Mouse (Mus musculus) B cell, adult 2 months (primary cell): ENCODE measurements around the gene Gopc.
"Not testable (repeated sequence)": the region's sequence is repeated elsewhere in the genome, so short reads cannot be mapped to it uniquely, and the experiment has no call there.

ENCODE experiments used
- DNase-seq, 2 experiments: peaks; one replicate each; pipeline ENCODE4 v3.0.0; 2022

The Gopc gene

DNA sequence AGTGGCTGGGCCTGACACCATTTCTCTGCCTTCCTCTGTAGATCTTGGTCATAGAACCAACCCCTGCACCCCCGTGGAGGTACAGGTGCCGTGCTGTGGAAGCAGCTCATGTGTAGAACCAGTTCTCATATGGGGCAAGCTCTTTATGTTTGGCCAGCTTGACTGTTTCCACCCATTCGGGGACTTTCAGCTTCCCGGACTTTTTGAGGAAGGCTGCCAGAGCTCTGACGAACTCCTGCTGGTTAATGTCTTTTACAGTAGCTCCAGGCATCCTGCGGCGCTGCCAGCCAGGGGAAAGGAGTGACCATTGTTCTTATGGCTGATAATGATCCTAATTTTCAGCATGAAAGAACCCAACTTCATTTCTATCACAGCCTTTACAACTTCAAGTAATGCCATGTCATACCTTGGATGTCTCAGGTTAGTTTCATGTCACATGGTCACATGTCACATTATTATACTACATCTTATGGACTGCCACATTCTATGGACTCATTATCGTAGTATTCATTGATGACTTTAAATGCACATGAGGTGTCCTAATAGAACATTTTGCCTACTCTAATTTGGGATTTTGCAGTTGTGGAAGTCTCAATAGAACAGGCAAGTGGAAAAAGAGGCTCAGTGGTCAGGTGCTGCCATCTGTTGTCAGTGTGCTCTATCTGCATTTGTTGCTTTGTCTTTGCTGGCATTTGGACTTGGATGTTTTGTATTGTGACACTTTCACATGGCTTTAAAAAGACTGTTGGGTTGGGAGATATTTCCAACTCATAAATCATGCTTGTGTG is 3.1 kb upstream of the Gopc start:
- DNase-seq, result peak; percentile 66 to 68

DNA sequence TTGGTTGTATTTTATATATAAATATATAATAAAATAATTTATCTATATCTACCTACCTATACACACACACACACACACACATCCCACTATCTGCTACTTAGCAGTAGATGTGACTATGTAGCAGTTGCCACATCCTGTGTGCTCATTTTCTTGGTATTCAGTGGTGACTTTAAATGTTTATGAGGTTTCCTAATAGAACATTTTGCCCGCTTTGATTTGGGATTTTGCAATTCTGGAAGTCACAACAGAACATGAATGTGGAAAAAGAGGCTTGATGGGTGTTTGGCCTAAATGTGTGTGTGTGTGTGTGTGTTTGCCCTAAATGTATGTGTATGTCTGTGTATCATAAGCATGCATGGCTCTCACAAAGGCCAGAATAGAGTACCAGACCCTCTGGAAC is 1.6 kb upstream of the Gopc start:
- DNase-seq, result no peak

DNA sequence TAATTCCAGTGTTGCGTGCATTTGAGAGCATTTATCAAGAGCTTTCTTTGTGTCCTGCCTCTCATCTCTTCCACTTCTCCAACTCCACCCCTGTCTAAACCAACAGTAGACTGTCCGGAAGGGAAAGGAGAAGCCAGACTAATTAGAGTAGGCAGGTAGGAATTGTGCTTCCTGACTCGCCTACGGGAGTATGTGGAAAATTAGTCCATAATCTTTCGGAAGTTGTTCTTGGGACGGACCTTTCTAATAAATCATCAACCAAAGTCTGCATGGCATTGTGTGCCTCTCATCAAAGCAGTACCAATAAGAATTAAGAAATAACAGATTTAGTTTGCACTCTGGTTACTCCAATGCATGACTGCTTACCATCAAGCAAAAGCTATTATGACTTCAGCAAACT is 1.1 kb upstream of the Gopc start:
- DNase-seq, result no peak

DNA sequence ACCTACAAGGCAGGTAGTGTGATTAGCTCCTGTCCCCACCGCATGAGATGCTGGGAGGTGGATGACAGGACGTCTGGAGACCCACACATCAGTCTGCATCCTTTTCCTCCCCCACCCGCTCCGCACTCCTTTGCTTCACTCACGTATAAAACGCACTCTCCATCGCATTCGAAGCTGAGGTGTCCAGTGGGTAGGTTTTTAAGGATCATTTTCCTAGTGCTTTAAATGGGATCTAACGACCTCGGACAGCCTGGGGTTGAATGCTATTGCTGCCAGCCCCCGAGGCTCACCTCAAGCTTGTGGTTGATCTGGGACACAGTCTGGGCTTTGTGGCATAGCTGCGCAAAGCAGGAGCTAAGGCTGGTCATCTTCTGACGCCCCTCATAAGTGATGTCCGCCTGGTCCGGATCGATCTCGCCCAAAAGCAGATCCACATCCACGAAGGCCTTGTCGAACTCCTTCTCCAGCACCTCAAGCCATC is 563 bp downstream of the Gopc start:
- DNase-seq, result peak in 1 of 2 experiments; percentile 30

DNA sequence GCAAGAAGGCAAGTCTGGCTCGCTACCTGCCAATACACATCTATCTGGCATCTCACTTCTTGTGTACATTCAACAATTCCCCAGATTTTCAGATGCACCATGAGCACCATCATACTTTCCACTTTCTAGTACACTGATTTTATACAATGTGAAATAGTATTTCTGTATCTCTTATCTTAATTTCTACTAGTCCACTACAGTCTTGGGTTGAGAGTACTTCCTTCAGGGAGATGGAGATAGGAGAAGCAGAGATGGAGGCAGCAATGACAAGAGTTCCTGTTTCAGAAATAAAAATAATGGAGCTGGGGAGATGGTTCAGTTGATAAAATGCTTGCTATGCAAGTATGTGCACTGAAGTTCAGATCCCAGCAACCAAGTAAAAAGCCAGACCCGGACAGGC is 4.1 kb downstream of the Gopc start:
- no peak for DNase-seq

DNA sequence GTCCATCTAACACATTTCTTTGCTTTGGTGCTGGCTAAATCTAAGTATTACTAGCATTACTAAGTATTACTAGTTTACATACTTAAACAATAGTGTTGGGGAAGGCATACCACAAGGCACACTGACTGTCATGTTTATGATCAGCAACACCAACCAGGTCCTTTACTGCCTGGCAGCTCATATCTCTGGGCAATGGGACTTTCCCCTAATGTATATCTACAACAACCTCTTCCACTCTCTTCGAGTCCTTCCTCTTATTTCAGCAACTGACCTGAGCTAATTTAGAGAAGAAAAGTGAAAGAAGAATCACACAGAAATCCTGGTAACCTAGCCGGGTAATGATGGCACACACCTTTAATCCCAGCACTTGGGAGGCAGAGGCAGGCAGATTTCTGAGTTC is 5.5 kb downstream of the Gopc start:
- DNase-seq, result peak; percentile 33 to 35

DNA sequence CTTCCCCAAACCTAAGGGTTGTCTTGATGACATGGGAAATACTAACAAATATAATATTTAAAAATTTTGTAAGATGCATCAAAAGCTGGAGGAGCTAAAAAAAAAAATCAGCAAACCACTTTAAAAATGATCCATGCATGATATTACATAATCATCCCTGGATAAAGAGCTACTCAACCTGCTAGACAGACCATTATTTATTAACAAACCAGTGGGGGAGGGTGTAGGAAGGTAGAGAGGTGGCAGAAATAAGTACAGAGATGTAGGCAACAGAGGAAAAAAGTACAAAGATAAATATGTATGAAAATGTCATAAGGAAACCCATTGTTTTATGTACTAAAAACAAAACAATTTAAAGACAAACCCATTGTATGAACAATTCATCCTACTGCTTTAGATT is 7.3 kb downstream of the Gopc start:
- no peak for DNase-seq

DNA sequence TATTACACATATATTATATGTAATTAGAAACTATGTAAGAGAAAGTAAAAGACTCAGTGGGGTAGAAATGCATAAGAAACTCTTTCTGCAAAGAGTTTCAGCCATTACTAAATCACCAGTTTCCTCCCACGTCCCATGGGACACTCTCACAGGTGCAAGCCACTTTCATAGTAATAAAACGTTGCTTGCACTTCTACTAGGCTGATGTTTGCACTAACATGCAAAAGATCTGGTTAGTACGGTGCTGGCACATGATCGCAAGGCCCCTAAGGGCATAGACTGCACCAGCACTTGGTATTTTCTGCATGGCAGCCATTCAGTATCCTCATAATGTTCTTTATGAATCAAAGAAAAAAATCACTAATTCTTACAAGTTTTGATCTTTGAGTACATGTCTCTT is 8.1 kb downstream of the Gopc start:
- DNase-seq, result peak; percentile 74 to 82

DNA sequence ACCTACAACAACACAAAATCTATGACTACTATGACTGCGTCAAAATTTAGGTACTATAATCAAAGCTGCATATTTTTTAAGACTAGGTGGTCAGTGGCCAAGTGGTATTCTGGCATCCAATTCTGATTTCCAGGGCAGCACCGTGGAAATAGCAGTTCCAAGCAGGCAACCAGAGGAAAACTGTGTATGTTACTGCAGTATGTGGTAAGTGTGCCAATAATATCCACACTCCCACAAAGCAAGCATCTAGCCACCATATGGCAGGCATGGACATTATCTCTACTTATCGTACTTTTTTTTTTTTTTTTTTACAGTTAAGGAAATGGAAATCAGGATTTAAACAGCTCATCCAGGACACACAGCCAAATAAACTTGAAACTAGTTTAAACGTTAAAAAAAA is 13.5 kb downstream of the Gopc start:
- no peak for DNase-seq

DNA sequence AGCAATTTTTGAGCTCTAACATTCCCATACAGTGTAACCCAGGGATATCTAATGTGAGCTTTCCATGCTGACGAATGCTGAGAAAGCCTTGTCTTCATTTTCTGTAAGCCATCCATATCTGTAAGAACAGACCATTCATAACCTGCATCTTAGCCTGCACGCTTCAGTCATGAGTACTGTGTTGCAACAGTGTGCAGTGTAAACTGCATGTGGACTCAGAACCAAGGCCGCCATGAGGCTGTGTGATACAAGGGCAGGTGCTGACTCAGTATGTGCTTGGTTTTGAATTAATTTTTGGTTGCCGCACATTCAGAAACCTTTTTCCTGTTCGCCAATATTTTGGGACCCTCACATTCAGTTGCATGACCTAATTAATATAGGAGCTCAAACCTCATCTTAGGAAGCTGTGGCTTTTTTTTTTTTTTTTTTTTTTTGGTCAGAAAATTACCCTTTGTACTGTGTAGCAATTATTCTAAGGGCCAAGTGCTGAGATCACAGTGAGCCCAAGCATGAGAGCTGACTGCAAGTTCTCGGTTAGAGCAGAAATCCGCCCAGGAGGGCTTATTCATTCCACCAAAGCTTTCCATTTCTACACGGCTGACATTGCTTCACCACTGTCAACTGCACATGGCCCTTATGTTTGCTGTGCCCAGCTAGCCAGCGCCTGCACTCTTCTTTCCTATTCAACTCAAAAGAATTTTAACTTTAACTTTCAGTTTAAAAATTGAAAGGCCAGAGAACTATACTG is 20.9 kb downstream of the Gopc start:
- DNase-seq, result no peak

DNA sequence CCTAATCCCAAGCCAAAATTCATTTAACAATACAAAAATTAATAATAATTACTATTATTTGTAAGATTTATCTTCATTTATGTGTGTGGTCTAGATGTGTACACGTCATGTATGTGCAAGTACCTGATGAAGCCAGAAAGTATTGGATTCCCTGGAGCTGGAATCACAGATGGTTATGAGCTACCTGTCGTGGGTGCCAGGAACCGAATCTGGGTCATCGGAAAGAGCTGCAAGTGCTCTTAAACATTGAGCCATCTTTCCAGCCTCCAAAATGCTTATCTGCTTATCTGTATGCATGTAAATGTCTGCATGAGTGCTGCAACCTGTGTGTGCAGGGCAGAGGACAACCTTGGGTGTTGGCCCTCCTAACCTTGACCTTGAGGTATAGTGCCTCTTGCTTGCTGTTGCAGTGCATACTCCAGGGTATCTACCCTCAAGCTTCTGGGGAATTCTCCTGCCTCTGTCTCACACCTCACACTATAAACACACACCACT is 21.6 kb downstream of the Gopc start:
- no peak for DNase-seq

DNA sequence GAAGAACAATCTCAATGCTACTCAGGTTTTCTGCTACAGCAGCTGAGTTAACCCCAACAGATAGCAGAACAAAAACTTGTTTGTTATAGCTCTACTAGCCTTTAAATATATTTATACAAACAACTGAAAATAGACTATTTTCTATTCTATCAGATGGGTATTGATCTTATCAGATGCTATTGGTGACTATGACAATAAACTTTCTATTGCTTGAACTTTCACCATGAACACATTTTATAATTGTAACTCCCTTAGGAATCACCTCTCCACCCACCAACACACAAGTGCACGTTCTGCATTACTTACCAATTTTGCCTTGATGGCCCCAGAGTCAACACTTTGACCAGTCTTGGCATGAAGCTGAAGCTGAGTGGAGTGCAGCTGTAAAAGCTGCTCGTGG is 23.5 kb downstream of the Gopc start, which contains the start of gene Gm26741:
TSS of gene Gm26741 (plus strand) at position 301 of the 400 bp plus-strand sequence.
- DNase-seq, result no peak

DNA sequence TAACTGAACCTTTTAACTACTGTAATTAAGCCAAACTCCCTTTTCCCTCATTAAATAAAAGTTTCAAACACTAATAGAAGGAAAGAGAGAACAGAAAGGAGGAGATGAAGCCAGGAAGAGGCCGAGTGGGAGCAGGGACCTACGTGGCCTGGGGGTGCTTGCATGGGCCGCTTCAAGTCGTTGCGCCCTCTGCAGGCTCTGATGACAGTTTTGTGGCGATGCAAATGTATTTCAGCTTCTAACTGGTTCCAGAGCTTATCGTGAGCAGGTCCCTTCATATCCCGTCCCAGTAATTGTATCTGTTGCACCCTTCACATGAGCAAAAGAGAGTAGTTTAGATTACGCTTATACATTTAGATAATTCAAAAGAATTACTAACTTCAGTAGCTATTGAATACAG is 28.7 kb downstream of the Gopc start:
- DNase-seq, result no peak

DNA sequence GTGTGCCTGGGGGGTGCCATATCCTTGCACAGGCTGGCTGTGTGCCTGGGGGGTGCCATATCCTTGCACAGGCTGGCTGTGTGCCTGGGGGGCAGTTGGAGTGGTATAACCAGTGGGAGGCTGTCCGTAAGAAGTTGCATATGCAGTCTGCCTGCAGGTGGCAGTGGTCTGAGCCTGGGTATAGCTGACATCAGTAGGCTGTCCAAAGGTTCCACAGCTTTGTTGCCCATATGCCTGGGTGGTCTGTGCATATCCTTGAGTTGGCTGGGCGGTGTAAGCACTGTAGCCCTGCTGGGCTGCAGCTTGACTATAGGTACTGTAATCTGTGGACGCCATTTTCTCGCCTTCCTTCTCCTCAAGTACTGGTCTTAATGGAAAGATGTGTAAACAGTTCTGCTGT is 38.6 kb downstream of the Gopc start:
- peak in 1 of 2 experiments; percentile 5 for DNase-seq

DNA sequence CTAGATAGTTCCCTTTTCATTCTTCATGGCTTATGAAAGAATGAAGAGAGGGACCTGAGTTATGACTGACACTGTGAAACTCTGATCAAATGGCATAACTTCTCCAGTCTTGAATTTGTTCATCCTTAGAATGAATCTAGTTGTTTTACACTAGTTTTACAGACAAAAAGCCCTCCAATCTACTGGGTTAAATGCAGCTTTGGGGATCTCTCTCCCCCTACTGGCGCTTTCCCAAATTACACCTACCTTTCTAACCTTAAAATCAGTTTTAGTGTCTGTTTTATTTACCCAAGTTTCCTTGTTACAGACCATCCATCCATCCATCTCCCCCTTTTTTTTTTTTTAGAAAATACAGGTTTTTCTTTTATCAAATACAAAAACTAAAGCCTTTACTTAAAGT is 50.9 kb downstream of the Gopc start:
- peak; percentile 57 to 60 for DNase-seq

DNA sequence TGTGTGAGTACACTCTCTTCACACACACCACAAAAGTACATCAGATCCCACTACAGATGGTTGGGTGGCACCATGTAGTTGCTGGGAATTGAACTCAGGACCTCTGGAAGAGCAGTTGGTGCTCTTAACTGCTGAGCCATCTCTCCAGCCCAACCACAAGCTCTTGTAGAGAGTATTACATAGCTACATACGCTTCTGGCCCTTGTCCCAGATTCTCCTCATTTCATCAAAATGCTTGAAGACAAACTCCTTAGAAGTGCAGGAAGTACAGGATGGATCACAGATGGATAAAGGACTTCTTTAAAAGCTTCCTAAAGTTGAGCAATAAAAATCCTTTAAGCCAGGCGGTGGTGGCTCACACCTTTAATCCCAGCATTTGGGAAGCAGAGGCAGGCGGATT is 60.0 kb downstream of the Gopc start:
- no peak for DNase-seq

DNA sequence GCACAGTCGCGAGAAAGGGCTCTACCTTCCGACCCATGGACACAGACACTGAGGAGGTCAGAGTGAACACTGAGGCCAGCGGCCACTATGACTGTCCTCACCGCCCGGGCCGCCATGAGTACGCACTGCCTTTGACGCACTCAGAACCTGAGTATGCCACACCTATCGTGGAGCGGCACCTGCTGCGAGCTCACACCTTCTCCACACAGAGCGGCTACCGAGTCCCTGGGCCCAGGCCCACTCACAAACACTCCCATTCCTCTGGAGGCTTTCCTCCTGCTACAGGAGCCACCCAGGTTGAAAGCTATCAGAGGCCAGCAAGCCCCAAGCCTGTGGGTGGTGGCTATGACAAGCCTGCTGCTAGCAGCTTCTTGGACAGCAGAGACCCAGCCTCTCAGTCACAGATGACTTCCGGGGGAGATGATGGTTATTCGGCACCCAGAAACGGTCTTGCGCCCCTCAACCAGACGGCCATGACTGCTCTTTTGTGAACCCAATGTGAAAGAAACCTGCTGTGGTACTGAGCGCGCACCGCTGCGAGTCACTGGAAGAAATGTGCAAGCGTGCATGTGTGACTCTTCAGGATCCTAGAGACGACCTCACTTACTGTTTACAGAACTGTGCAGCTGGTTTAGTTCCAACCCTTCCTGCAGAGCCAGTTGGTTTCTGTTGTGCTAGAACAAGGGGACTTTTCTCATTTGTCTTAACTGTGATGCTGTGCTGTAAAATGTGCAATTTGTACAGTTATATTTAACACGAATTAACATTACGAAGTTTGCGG is 62.2 kb downstream of the Gopc start:
- no peak for DNase-seq

DNA sequence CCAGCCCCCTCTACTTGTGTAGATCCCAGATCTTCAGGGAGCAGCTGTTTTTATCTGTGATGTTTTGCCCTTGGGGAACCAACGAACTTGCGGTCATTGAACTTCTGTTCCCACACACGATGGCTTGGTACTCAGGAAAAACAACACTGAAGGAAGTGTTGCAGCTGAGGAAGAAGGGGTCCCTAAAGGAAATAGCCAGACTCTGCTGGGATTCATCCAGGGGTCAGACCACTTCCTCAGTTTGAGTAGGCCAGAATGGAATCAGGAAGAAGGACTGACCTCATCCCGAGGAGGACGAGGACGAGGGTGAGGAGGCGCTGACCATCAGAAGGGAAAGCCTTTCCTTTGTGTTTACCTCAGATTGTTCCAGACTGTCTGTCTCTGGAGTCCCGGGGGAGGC is 72.7 kb downstream of the Gopc start:
- DNase-seq, result no peak

DNA sequence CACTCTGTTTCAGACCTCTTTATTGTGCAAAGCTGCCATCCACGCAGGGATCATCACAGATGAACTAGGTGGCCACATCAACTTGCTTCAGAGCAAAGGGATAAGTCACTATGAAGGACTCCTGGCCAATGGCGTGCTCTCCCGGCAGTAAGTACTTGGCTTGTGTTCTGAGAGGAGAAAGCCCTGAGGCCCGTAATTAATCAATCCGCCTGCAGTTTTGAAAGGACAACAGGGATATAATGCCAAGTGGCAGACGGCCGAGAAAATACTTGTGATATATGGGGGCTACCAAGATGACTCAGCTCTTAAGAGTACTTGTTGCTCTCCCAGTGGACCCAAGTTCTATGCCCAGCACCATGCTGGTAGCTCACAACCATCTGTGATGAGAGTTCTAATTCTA is 77.3 kb downstream of the Gopc start:
- no peak for DNase-seq

DNA sequence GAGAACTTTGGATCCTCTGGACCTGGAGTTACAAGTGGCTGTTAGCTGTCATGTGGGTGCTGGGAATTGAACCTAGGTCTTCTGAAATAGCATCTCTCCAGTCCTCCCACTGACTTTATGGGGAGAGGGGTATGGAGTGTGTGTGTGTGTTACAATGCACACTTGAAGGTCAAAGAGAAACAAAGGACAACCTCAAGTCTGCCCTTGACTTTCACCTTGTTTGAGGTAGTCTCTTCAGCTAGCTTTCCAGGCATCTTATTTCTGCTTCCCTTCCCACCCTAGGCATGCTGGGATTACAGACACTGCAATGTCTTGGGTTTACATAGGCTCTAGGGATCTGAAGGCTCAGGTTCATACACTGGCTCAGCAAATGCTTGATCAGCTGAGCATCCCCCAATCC is 79.7 kb downstream of the Gopc start:
- DNase-seq, result no peak

DNA sequence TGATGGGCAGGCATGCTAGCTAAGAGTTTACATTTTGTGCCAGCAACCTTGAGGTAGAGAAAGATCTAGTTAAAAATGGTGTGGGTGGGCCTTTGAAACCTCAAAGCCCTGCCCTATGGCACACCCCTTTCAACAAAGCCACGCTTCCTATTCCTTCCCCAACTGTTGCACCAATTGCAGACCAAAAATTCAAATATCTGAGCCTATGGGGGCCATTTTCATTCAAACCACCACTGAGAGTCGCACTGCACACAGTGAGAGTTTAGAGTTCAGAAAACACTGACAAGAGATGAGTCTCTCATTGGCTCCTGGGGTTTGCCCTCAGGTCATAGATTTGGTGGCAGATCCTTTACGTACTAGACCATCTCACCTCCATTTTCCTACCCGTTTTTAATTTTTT is 80.2 kb downstream of the Gopc start:
- DNase-seq, result no peak

DNA sequence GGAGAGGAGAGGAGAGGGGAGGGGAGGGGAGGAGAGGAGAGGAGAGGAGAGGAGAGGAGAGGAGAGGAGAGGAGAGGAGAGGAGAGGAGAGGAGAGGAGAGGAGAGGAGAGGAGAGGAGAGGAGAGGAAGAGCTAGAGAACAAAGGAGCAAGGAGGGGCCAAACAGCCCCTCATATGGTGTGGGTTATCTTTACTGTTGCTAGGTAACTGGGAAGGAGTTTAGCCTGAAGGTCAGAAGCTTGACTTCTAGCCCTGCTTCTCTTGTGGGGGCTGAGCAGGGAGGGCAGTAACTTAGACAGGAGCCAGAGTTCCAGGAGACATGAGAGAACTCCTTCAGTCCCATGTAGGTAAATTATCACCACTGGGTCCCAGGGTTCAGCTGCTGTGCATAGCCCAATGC is 83.4 kb downstream of the Gopc start:
- DNase-seq, result not testable (repeated sequence)

DNA sequence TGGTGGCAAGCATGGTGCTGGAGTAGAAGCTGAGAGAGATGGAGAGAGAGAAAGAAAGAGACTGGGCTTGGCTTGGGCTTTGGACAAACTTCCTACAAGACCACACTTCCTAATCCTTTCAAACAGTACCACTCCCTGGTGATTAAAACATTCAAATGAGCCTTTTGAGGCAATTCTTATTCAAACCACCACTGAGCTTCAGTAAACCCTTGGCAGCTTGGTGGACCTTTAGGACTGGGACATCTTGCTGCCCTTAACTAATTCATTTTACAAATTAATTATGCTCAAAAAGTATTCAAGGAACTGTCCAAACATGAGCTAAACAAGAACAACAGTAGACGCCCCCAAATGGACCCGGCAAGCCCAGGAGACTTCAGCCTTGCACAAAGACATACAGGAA is 86.0 kb downstream of the Gopc start:
- no peak for DNase-seq
